Mouse (Mus musculus): ENCODE results near the gene Serpinc1. TPM values are rescaled to one million over a fixed set of nuclear protein-coding genes. Genes with fewer than 3 reads are reported as not detected.

Gene Serpinc1
- total RNA-seq (2023), result 0.52 and 0.98 TPM in 2 replicates

GRCm38 (mm10) chr1:160978071-160978735 lies at the start of gene Serpinc1:
Gene Serpinc1 (plus strand): TSS chr1:160978585.

GRCm38 (mm10) chr1:161034435-161035280 lies 56.3 kb downstream of the Serpinc1 start, which contains the start of gene Zbtb37:
Gene Zbtb37 (minus strand): TSS chr1:161034849.

Other genes with a start within 250 kb of the Serpinc1 start
- gene Rabgap1l, start 185.4 kb upstream of the Serpinc1 start, total RNA-seq (2023), result 39.2 and 70.8 TPM in 2 replicates
- 47.0 and 60.1 TPM in 2 replicates for gene Rc3h1, start 72.2 kb upstream of the Serpinc1 start, total RNA-seq (2023)
- 11.1 and 22.9 TPM in 2 replicates for gene Zbtb37, start 56.3 kb downstream of the Serpinc1 start, total RNA-seq (2023)
- gene Dars2, start 92.1 kb downstream of the Serpinc1 start, total RNA-seq (2023), result 7.4 and 12.3 TPM in 2 replicates
- 25.3 and 32.1 TPM in 2 replicates for gene Cenpl, start 92.1 kb downstream of the Serpinc1 start, total RNA-seq (2023)
- gene Klhl20, start 152.9 kb downstream of the Serpinc1 start, total RNA-seq (2023), result 9.6 and 11.2 TPM in 2 replicates
- gene Ankrd45, start 164.1 kb downstream of the Serpinc1 start, total RNA-seq (2023), result not detected in 2 replicates
- not detected in 2 replicates for gene Tex50, start 180.7 kb downstream of the Serpinc1 start, total RNA-seq (2023)

All from neutrophil, adult 65 days (primary cell).